Mouse (Mus musculus): ENCODE measurements around the gene Padi3. TPM values are rescaled to one million over a fixed set of nuclear protein-coding genes. Genes with fewer than 3 reads are reported as not detected.

Padi3 gene
- total RNA-seq, 2 experiments from 2014 or later, result 0.07 to 0.17 TPM

DNA sequence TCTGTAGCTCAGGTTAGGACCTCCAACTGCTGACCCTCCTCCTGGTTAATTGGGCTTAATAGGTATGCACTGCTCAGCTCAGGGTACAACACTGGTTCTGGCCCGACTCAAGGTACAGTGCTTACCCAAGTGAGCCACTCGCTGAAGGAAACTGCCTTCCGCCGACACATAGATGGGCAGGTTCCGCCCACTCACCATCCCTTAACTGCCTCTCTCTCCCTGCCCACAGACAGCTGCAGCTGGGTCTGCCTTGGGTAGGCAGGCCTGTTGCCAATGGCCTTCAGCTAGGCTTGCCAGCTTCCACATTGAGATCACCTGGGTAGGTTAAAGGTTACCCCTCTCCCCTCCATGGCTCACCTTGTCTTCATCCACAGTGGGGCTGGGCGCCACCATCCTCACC, 69.0 kb downstream of the Padi3 start:
- no peak for DNase-seq

DNA sequence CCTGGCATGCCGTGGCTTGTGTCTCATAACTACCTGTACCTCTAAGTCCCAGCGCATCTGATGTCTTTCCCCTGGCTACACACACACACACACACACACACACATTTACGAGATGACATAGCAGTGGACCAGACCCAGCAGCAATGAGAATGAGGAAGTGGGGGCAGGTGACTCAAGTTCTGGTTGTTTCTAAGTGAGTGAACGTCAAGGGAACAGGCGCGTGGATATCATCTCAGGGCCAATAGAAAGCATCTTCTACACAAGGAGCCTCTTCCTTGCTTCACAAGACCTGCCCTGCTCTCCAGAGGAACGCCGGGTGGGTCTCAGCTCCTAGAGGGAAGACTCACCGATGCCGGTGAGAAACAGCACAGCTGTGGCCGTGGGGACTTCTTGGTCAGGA, 69.8 kb downstream of the Padi3 start:
- intact Hi-C loops (cut with DNase I), result no loop called here

More for the DNA sequence above, 69.0 kb downstream of the Padi3 start:
- intact Hi-C loops (cut with DNase I), result no loop called here

More for the DNA sequence above, 69.8 kb downstream of the Padi3 start:
- DNase-seq, result no peak

Other genes starting within 250 kb of the Padi3 start
- gene Arhgef10l, start 144.6 kb downstream of the Padi3 start, total RNA-seq (2021), result 10 to 100 TPM; 62.5 TPM
- gene Rcc2, start 110.1 kb downstream of the Padi3 start, total RNA-seq (2021), result 10 to 100 TPM; 19.6 to 27.0 TPM
- gene Padi6, start 68.0 kb downstream of the Padi3 start, total RNA-seq (2021), result not detected
- gene Padi4, start 36.4 kb downstream of the Padi3 start, total RNA-seq (2021), result under 1 TPM; 0.74 to 0.78 TPM
- gene Padi1, start 35.1 kb upstream of the Padi3 start, total RNA-seq (2021), result not detected
- gene Padi2, start 95.7 kb upstream of the Padi3 start, total RNA-seq (2021), result 1 to 10 TPM in 1 of 2 experiments, under 1 TPM in 1; 0.41 to 1.1 TPM
- 100 to 1,000 TPM; 916 to 936 TPM for gene Sdhb, start 150.6 kb upstream of the Padi3 start, total RNA-seq (2021)
- gene Atp13a2, start 176.2 kb upstream of the Padi3 start, total RNA-seq (2021), result 10 to 100 TPM; 20.7 to 21.7 TPM
- 10 to 100 TPM; 24.5 to 28.1 TPM for gene Mfap2, start 199.8 kb upstream of the Padi3 start, total RNA-seq (2021)
- 1 to 10 TPM; 6.0 to 6.2 TPM for gene Crocc, start 249.9 kb upstream of the Padi3 start, total RNA-seq (2021)